Mouse (Mus musculus): ENCODE results near the gene Gm28635.
A peak's percentile ranks its signal among the peaks of the same experiment; 100 is the strongest.

DNA sequence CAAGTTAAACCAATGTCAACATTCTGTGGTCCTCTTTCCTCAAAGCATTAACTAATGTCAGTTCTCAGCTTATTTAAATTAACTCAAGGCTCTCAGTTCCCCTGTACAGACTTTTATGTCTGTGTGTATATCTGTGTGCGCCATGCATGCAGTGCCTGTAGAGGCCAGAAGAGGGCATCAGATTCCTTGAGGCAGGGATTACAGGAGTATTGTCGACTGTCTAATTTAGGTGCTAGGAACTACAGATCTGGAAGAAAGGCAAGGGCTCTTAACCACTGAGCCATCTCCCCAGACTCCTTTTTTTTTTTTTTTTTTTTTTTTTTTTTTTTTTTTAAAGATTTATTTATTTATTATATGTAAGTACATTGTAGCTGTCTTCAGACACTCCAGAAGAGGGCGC lies 96.6 kb downstream of the Gm28635 start:
- TF ChIP-seq CTCF (IDR thresholded peaks at IDR 0.05; ENCODE audit: control insufficient read depth, insufficient read depth, low read length) (peak; percentile 47), POLR2A (IDR thresholded peaks at IDR 0.05; ENCODE audit: borderline replicate concordance, control insufficient read depth, low read depth, low read length) (no peak)
